Mouse (Mus musculus): ENCODE results near the gene Ajap1. TPM values are rescaled to one million over a fixed set of nuclear protein-coding genes. Genes with fewer than 3 reads are reported as not detected.

Gene Ajap1
- total and polyA plus RNA-seq, 3 experiments: not detected

GRCm38 (mm10) chr4:153501936-153502335 is 19.3 kb upstream of the Ajap1 start:
- Histone ChIP-seq H3K79me2 (ENCODE audit: control insufficient read depth, insufficient read depth, low read length, poor library complexity) (no peaks in the 10 kb centered on the region), H3K4me1 (ENCODE audit: control insufficient read depth in 1 of 2, insufficient read depth in 2 of 2, low read length in 2 of 2) (no peaks in the 10 kb centered on the region), H3K27me3 (ENCODE audit: control insufficient read depth in 1 of 2, insufficient read depth in 2 of 2, low read length in 2 of 2) (no peaks in the 10 kb centered on the region), H3K36me3 (ENCODE audit: control insufficient read depth in 1 of 2, insufficient read depth in 2 of 2, low read length in 2 of 2) (no peaks in the 10 kb centered on the region), H3K9me3 (replicated peaks; ENCODE audit: insufficient read depth, low read length) (no peaks in the 10 kb centered on the region), H3K4me3 (ENCODE audit: control insufficient read depth in 1 of 2, insufficient read depth in 1 of 2, low read depth in 2 of 2, low read length in 2 of 2) (no peak overlapping the region), H3K27ac (ENCODE audit: control insufficient read depth, low read depth, low read length) (no peak overlapping the region), H3K9ac (ENCODE audit: control insufficient read depth, low read depth, low read length, poor library complexity, severe bottlenecking) (no peak overlapping the region)
- DNase-seq (ENCODE audit: low read depth, low spot score): no peak
- TF ChIP-seq SIN3A (IDR thresholded peaks at IDR 0.05; ENCODE audit: low read length) (no peak), TBP (IDR thresholded peaks at IDR 0.05; ENCODE audit: low read depth, low read length) (no peak), TAL1 (IDR thresholded peaks at IDR 0.05; ENCODE audit: low read length) (no peak), MEF2A (IDR thresholded peaks at IDR 0.05; ENCODE audit: extremely low read depth, insufficient replicate concordance, low read depth, low read length, poor library complexity, severe bottlenecking) (no peak), ZNF384 (IDR thresholded peaks at IDR 0.05; ENCODE audit: low read depth, low read length) (no peak), POLR2AphosphoS2 (IDR thresholded peaks at IDR 0.05; ENCODE audit: low read length) (no peak), BHLHE40 (IDR thresholded peaks at IDR 0.05; ENCODE audit: borderline replicate concordance, low read depth, low read length) (no peak), NRF1 (IDR thresholded peaks at IDR 0.05; ENCODE audit: insufficient read depth, low read depth, low read length, poor library complexity, severe bottlenecking) (no peak)

GRCm38 (mm10) chr4:153492444-153492843 is 9.8 kb upstream of the Ajap1 start:
- no peak overlapping the region for H3K4me3 ChIP-seq (ENCODE audit: control insufficient read depth in 1 of 2, insufficient read depth in 1 of 2, low read depth in 2 of 2, low read length in 2 of 2)
- H3K27me3 ChIP-seq (ENCODE audit: control insufficient read depth in 1 of 2, insufficient read depth in 2 of 2, low read length in 2 of 2): no peaks in the 10 kb centered on the region
- no peaks in the 10 kb centered on the region for H3K4me1 ChIP-seq (ENCODE audit: control insufficient read depth in 1 of 2, insufficient read depth in 2 of 2, low read length in 2 of 2)
- no peak overlapping the region for H3K27ac ChIP-seq (ENCODE audit: control insufficient read depth, low read depth, low read length)
- no peak overlapping the region for H3K9ac ChIP-seq (ENCODE audit: control insufficient read depth, low read depth, low read length, poor library complexity, severe bottlenecking)
- DNase-seq (ENCODE audit: low read depth, low spot score): no peak
- no peaks in the 10 kb centered on the region for H3K36me3 ChIP-seq (ENCODE audit: control insufficient read depth in 1 of 2, insufficient read depth in 2 of 2, low read length in 2 of 2)
- no peak for TF ChIP-seq CHD2 (IDR thresholded peaks at IDR 0.05; ENCODE audit: low read length)
- no peak for TF ChIP-seq TCF12 (IDR thresholded peaks at IDR 0.05; ENCODE audit: low read depth, low read length)
- TF ChIP-seq RCOR1 (IDR thresholded peaks at IDR 0.05; ENCODE audit: low read depth, low read length): no peak
- TF ChIP-seq TAL1 (IDR thresholded peaks at IDR 0.05; ENCODE audit: low read length): no peak
- TF ChIP-seq ZC3H11A (IDR thresholded peaks at IDR 0.05; ENCODE audit: low read depth, low read length): no peak
- TF ChIP-seq ELF1 (IDR thresholded peaks at IDR 0.05; ENCODE audit: low read depth, low read length): no peak
- no peak for TF ChIP-seq BHLHE40 (IDR thresholded peaks at IDR 0.05; ENCODE audit: borderline replicate concordance, low read depth, low read length)
- TF ChIP-seq MYB (IDR thresholded peaks at IDR 0.05; ENCODE audit: low read depth, low read length): no peak
- TF ChIP-seq UBTF (IDR thresholded peaks at IDR 0.05; ENCODE audit: borderline replicate concordance, insufficient read depth, low read depth, low read length): no peak
- no peak for TF ChIP-seq POLR2AphosphoS2 (IDR thresholded peaks at IDR 0.05; ENCODE audit: low read length)
- no peaks in the 10 kb centered on the region for H3K9me3 ChIP-seq (replicated peaks; ENCODE audit: insufficient read depth, low read length)
- no peaks in the 10 kb centered on the region for H3K79me2 ChIP-seq (ENCODE audit: control insufficient read depth, insufficient read depth, low read length, poor library complexity)
